ENCODE assay signal across 8 mouse cellular contexts in genomic region chr7:120842345-120843036, GRCm38 (mm10). TPM values are rescaled to one million over a fixed set of nuclear protein-coding genes. Genes with fewer than 3 reads are reported as not detected.
DNase-seq lines count a peak whose midpoint lies in the region; ATAC-seq lines count a peak whose summit lies in the region.

TSS of gene Eef2k (plus strand) at chr7:120842831.

- intact Hi-C loops in left cerebral cortex, postnatal 10 days (cut with DNase I), result loop anchor here (2.0 to 5.0 kb wide), 2 partner anchors 40 to 74 kb away; partner anchors contain the start of gene Polr3e

- peak; percentile 85 for DNase-seq in layer of hippocampus, adult 11-12 months (ENCODE audit: low spot score)
- DNase-seq in layer of hippocampus, adult 9-10 months (ENCODE audit: low spot score), result no peak
- peak; percentile 93 for DNase-seq in embryo, embryonic 10 days (ENCODE audit: low spot score)
- peak; percentile 84 for DNase-seq in gastrocnemius, postnatal 10 days
- peak; percentile 86 for DNase-seq in induced T-regulatory cell, adult 2 months (ENCODE audit: low read depth)
- DNase-seq in left cerebral cortex, postnatal 10 days (ENCODE audit: extremely low spot score in 1 of 2, low spot score in 2 of 2), result peak; percentile 81 to 93
- peak; percentile 77 for DNase-seq in right cerebral cortex, postnatal 4 days

- ATAC-seq in megakaryocyte progenitor cell, adult 5-6 weeks (replicated peaks; ENCODE audit: poor library complexity), result peak; percentile 80

RNA-seq across cellular contexts. Expression of gene Eef2k, which starts in this region (rescaled TPM):
- total RNA-seq in gastrocnemius, postnatal 10 days (2021), result 10 to 100 TPM; 56.3 to 60.9 TPM
- total RNA-seq in left cerebral cortex, postnatal 10 days (2021), result 10 to 100 TPM; 45.1 to 46.0 TPM
- total RNA-seq in megakaryocyte progenitor cell, adult 5-6 weeks (2015), result 32.5 and 34.4 TPM in 2 replicates
- 80.5 and 85.0 TPM in 2 replicates for total RNA-seq in megakaryocyte progenitor cell, adult 5-6 weeks (2017)
